Mouse (Mus musculus) kidney, embryonic 16.5 days (tissue): ENCODE results near the gene Kcmf1. TPM values are rescaled to one million over a fixed set of nuclear protein-coding genes. Genes with fewer than 3 reads are reported as not detected.

Experiments
- ATAC-seq: fragments of 200-750 bp; cut with Nextera tagmentation; 2 replicates; pipeline ENCODE4 v1.8.0; 2017; ENCODE audit warnings: moderate TSS enrichment; ENCODE audit not compliant: low FRiP score, low TSS enrichment
- H3K27ac ChIP-seq: fragments of 300-500 bp; sonication (generic); 2 replicates; pipeline ENCODE4 v1.5.1; 2014; ENCODE audit warnings: low read length
- H3K27me3 ChIP-seq: fragments of 300-500 bp; sonication (generic); 2 replicates; pipeline ENCODE4 v1.6.1; 2014; ENCODE audit warnings: low read length, control low read depth, mixed read lengths; ENCODE audit not compliant: insufficient read depth
- H3K36me3 ChIP-seq: fragments of 300-500 bp; sonication (generic); 2 replicates; pipeline ENCODE4 v1.6.1; 2014; ENCODE audit warnings: low read length, control low read depth, mixed read lengths; ENCODE audit not compliant: insufficient read depth
- H3K4me1 ChIP-seq: fragments of 300-500 bp; sonication (generic); 2 replicates; pipeline ENCODE4 v1.6.1; 2014; ENCODE audit warnings: low read length, control low read depth, mixed read lengths; ENCODE audit not compliant: insufficient read depth
- H3K4me2 ChIP-seq: fragments of 300-500 bp; sonication (generic); replicated peaks from 2 replicates; pipeline ENCODE4 v1.6.1; 2014; ENCODE audit warnings: low read depth, low read length
- H3K4me3 ChIP-seq: fragments of 300-500 bp; sonication (generic); 2 replicates; pipeline ENCODE4 v1.5.1; 2014; ENCODE audit warnings: mild to moderate bottlenecking, low read length
- H3K9ac ChIP-seq: fragments of 300-500 bp; sonication (generic); replicated peaks from 2 replicates; pipeline ENCODE4 v1.6.1; 2014; ENCODE audit warnings: low read length
- H3K9me3 ChIP-seq: fragments of 300-500 bp; sonication (generic); 2 replicates; pipeline ENCODE4 v1.6.1; 2016; ENCODE audit warnings: low read length, control low read depth
- WGBS: fragments of 180-500 bp; shearing (Covaris S2); extraction: QIAGEN DNeasy Blood & Tissue Kit; methylation state at CpG from one replicate; pipeline ENCODE4 v1.1.7; 2014; 5-methylcytosine and 5-hydroxymethylcytosine counted together
- polyA plus RNA-seq: library from polyadenylated mRNA; unstranded; fragments of >200 nt; fragmentation: Nextera tagmentation; extraction: Ambion mirVana; gene quantifications from 2 replicates; pipeline ENCODE4 v1.2.1, GENCODE M21; 2015

Kcmf1 gene
- 28.0 and 28.9 TPM in 2 replicates for polyA plus RNA-seq

- Histone ChIP-seq H3K27me3 (no peaks in the 10 kb centered on the region), H3K36me3 (no peaks in the 10 kb centered on the region), H3K4me3 (peak within 1 kb of the TSS; percentile 99), H3K4me1 (peaks cover 28% of the 10 kb centered on the region), H3K9me3 (no peaks in the 10 kb centered on the region), H3K4me2 (peak within 1 kb of the TSS; percentile 67), H3K9ac (peak within 1 kb of the TSS; percentile 100), H3K27ac (peak within 1 kb of the TSS; percentile 99)
- under 1% methylated on average over 53 of the region's 113 CpGs for WGBS
- ATAC-seq: peak; percentile 89
Observed at GRCm38 (mm10) chr6:72899781-72900681, at the start of gene Kcmf1. Gene Kcmf1, minus strand, starts transcription at chr6:72899979.

- 75% methylated on average over 9 of the region's 9 CpGs for WGBS
Observed at GRCm38 (mm10) chr6:72949161-72949756, 49.5 kb upstream of the Kcmf1 start.

GRCm38 (mm10) chr6:72948392-72948791 lies 48.6 kb upstream of the Kcmf1 start:
- H3K4me1 ChIP-seq: no peaks in the 10 kb centered on the region
- no peaks in the 10 kb centered on the region for H3K27me3 ChIP-seq
- no peaks in the 10 kb centered on the region for H3K36me3 ChIP-seq
- no peak overlapping the region for H3K4me2 ChIP-seq
- H3K4me3 ChIP-seq: no peak overlapping the region
- ATAC-seq: no peak
- 88% methylated on average over 3 of the region's 3 CpGs for WGBS
- H3K9ac ChIP-seq: no peak overlapping the region
- H3K9me3 ChIP-seq: peaks cover 5% of the 10 kb centered on the region; the same call in 1 of the 2 replicates
- H3K27ac ChIP-seq: no peak overlapping the region

More at GRCm38 (mm10) chr6:72949161-72949756, 49.5 kb upstream of the Kcmf1 start:
- peaks cover 5% of the 10 kb centered on the region; the same call in 1 of the 2 replicates for H3K9me3 ChIP-seq
- no peaks in the 10 kb centered on the region for H3K4me1 ChIP-seq
- H3K27ac ChIP-seq: no peak overlapping the region
- H3K4me2 ChIP-seq: no peak overlapping the region
- H3K9ac ChIP-seq: no peak overlapping the region
- H3K27me3 ChIP-seq: no peaks in the 10 kb centered on the region
- H3K4me3 ChIP-seq: no peak overlapping the region
- no peak for ATAC-seq
- no peaks in the 10 kb centered on the region for H3K36me3 ChIP-seq

DNA sequence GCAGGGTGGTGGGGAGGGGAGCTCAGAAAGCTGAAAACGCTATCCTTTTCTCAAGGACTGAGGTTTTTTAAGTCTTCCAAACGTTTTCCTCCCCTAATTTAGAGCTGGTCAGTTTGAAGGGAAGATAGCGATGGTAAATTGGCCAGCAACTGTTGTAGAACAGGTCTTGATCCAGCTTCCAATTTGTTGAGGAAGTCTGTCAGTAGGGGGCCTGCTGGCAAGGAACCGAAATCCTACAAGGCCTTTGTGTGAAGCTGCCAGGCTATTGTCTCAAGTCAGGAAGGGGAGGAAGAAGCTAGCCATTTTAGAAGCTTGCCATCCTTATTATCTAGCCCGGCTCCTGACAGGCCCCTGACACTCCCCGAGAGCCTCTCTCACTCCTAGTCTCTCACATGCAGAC lies 48.2 kb upstream of the Kcmf1 start:
- no peak overlapping the region for H3K9ac ChIP-seq
- no peak overlapping the region for H3K27ac ChIP-seq
- no peaks in the 10 kb centered on the region for H3K36me3 ChIP-seq
- no peak overlapping the region for H3K4me2 ChIP-seq
- H3K4me3 ChIP-seq: no peak overlapping the region
- H3K9me3 ChIP-seq: peaks cover 5% of the 10 kb centered on the region; the same call in 1 of the 2 replicates
- ATAC-seq: no peak
- no peaks in the 10 kb centered on the region for H3K27me3 ChIP-seq
- H3K4me1 ChIP-seq: no peaks in the 10 kb centered on the region
- WGBS: 66% methylated on average over 6 of the region's 6 CpGs

DNA sequence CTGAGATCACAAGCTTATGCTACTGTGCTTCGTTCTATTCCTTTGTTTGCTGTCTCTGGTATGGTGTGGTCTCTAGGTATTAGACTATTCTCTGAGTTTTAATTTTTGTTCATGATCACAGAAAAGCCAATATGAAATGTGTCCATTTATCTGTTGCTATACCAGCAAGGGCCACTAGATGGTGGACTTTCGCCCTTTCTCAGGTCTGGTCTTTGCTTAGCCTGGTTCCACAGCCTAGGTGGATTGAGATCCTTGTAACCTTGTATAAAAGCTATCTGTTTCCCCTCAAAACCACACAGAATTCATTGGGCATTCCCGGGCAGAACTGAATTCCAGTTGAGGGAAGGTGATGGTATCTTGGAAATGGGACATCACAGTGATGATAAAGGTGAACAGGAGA lies 40.7 kb upstream of the Kcmf1 start:
- H3K9ac ChIP-seq: no peak overlapping the region
- no peaks in the 10 kb centered on the region for H3K4me1 ChIP-seq
- H3K27ac ChIP-seq: no peak overlapping the region
- peak; percentile 49; the same call in 1 of the 2 replicates for ATAC-seq
- H3K9me3 ChIP-seq: no peaks in the 10 kb centered on the region; the same call in 1 of the 2 replicates
- no peaks in the 10 kb centered on the region for H3K36me3 ChIP-seq
- WGBS: 7% methylated on average over 3 of the region's 3 CpGs
- no peak overlapping the region for H3K4me2 ChIP-seq
- no peaks in the 10 kb centered on the region for H3K27me3 ChIP-seq
- no peak overlapping the region for H3K4me3 ChIP-seq

DNA sequence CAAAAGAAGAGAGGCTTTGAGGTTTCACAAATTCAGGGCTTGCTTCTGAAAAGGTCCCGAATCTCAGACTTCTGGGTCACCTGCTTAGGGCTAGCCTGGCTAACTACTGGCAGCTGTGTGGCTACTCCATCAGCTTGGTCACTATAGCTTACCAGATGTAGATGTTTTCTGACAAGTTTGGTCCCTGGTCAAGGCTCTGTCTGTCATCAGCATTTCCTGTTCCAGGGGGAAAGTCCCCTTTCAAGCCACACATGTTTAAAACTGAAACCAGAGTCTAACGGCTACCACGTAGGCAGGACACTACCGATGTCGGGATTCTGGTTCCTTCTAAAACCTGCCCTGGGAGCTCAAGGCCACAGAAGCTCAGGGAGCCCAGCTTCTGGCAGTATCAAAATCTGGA lies 38.1 kb upstream of the Kcmf1 start:
- Histone ChIP-seq H3K9me3 (no peaks in the 10 kb centered on the region), H3K4me3 (no peak overlapping the region), H3K4me1 (no peaks in the 10 kb centered on the region), H3K36me3 (no peaks in the 10 kb centered on the region), H3K27ac (no peak overlapping the region), H3K27me3 (no peaks in the 10 kb centered on the region), H3K9ac (no peak overlapping the region), H3K4me2 (no peak overlapping the region)
- no peak for ATAC-seq
- 67% methylated on average over 5 of the region's 5 CpGs for WGBS

DNA sequence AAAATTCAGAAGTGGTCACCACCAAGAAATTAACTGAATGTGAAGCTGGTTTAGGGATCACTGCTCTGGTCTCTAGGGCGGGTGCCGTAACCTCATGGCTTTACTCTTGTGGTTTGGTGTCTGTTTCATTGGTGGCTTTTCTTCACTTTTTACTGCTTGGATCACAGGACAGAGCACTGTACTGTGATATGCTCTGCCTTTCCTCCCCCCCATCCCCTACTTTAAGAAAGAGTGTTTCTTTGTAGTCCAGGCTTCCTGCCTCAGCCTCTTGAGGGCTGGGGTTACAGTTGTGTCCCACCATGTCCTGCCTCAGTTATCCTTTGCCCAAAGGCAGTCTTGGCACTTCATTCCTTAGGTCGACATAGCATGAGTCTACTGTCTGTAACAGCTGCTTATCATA lies 37.7 kb upstream of the Kcmf1 start:
- H3K4me2 ChIP-seq: no peak overlapping the region
- H3K9me3 ChIP-seq: no peaks in the 10 kb centered on the region
- ATAC-seq: no peak
- H3K36me3 ChIP-seq: no peaks in the 10 kb centered on the region
- H3K4me1 ChIP-seq: no peaks in the 10 kb centered on the region
- no peak overlapping the region for H3K4me3 ChIP-seq
- H3K27me3 ChIP-seq: no peaks in the 10 kb centered on the region
- H3K27ac ChIP-seq: no peak overlapping the region
- WGBS: 64% methylated on average over 3 of the region's 3 CpGs
- no peak overlapping the region for H3K9ac ChIP-seq

DNA sequence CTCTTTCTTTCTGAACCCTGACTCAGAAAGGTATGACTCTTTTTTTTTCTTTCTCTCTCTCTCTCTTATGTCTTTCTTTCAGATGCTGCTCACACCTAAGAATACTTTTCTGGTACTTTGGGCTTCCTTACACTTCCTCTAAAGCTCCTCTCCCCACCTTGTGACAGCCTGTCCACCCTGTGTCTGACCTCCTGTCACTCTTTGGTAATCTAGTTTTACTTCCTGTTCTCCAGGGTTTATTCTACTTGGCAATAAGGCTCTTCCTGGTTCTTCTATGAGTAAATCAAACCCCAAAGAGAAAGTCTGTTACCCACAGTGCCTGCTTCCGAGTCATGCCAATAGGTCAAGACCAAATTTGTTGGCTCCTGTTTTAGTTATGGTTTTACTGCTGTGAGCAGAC lies 33.2 kb upstream of the Kcmf1 start:
- Histone ChIP-seq H3K9me3 (no peaks in the 10 kb centered on the region), H3K27me3 (no peaks in the 10 kb centered on the region), H3K4me2 (no peak overlapping the region), H3K9ac (no peak overlapping the region), H3K27ac (no peak overlapping the region), H3K4me3 (no peak overlapping the region), H3K4me1 (no peaks in the 10 kb centered on the region), H3K36me3 (no peaks in the 10 kb centered on the region)
- no peak for ATAC-seq
- WGBS: 75% methylated on average over 1 of the region's 1 CpGs

DNA sequence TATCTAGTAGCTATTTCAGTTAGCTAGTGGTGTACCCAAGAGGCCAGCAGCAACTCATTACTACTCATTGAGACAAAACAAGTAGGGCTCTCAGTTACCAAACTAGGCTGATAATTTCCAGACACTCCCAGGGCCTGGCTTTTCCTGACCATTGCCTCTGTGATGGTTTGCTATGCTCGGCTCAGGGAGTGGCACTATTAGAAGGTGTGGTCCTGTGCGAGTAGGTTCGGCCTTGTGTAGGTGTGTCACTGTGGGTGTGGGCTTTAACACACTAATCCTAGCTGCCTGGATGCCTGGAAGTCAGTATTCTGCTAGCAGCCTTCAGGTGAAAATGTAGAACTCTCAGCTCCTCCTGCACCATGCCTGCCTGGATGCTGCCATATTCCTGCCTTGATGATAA lies 31.8 kb upstream of the Kcmf1 start:
- no peaks in the 10 kb centered on the region for H3K27me3 ChIP-seq
- WGBS: 76% methylated on average over 3 of the region's 3 CpGs
- ATAC-seq: no peak

More for the DNA sequence above, 31.8 kb upstream of the Kcmf1 start:
- no peak overlapping the region for H3K4me3 ChIP-seq
- peaks cover 10% of the 10 kb centered on the region for H3K4me1 ChIP-seq
- H3K36me3 ChIP-seq: no peaks in the 10 kb centered on the region
- no peak overlapping the region for H3K27ac ChIP-seq
- no peaks in the 10 kb centered on the region for H3K9me3 ChIP-seq
- no peak overlapping the region for H3K4me2 ChIP-seq
- no peak overlapping the region for H3K9ac ChIP-seq
